Mouse (Mus musculus) embryonic fibroblast, embryonic 13.5 days (primary cell): Measurements from ENCODE around the gene Pde8b. TPM values are rescaled to one million over a fixed set of nuclear protein-coding genes. Genes with fewer than 3 reads are reported as not detected.
"Not testable (repeated sequence)": the region's sequence is repeated elsewhere in the genome, so short reads cannot be mapped to it uniquely, and the experiment has no call there.

Experiments
- H3K27ac ChIP-seq: 2 replicates; pipeline ENCODE4 v1.5.1; 2012; ENCODE audit warnings: low read length, control low read depth, inconsistent platforms; ENCODE audit not compliant: insufficient read depth
- H3K4me1 ChIP-seq: 2 replicates; pipeline ENCODE4 v1.6.1; 2011; ENCODE audit warnings: low read length; ENCODE audit not compliant: control insufficient read depth, insufficient read depth
- H3K4me3 ChIP-seq: 2 replicates; pipeline ENCODE4 v1.5.1; 2011; ENCODE audit warnings: mild to moderate bottlenecking, control low read depth, low read length; ENCODE audit not compliant: insufficient read depth
- CTCF ChIP-seq: IDR thresholded peaks from 2 replicates; pipeline ENCODE4 v1.5.1; 2011; ENCODE audit warnings: mild to moderate bottlenecking, control low read depth, low read length, moderate library complexity, borderline replicate concordance; ENCODE audit not compliant: insufficient read depth
- POLR2A ChIP-seq: IDR thresholded peaks from 2 replicates; pipeline ENCODE4 v1.6.1; 2011; ENCODE audit warnings: low read depth, mild to moderate bottlenecking, control low read depth, low read length, moderate library complexity
- polyA plus RNA-seq: library from polyadenylated mRNA; stranded (reverse); fragments of >200 nt; gene quantifications from 2 replicates; pipeline ENCODE4 v1.2.4, GENCODE M21; 2011; ENCODE audit warnings: low read depth; ENCODE audit not compliant: missing spikeins, insufficient read length

Pde8b gene
- polyA plus RNA-seq, 1 experiment = 21.7 TPM

DNA sequence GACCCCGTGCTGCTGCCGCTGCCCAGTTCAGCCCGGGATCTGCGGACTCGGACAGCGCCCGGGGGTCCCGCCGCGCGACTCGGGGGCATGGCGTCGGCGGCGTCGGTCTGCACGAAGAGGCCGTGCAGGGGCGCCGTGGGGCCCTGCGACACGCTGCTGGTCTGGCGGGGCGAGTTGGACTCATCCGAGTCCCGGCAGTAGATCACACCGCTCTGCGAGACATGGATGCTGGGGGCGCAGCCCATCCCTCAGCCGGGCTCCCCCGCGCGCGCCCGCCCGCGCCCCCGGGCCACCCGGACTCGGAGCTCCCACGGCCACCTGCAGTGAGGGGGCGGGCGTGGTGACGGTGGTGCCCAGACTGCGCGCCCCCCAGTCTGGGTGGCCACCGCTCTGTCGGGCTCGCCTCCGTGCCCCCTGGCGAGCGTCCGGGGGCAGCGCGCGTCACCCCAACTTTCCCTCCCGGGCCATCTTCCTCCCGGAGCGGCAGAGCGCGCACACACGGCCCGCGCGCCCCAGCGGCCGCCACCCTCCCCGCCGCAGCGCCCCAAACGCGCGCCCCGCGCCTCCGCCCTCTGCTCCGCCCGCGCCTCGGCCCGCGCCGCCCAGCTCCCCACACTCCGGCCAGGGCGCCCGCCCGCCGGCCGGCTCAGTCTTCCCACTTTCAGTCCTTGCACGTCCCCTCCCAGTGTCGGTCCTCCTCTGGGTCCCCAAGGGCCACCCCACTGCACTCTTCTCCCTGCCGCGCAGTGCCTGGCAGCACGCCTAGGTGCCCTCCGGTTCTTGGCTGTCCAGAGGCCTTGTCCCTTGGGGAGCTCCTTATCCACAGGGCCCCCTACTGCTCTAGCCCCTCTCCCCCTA, 27.3 kb downstream of the Pde8b start:
- TF ChIP-seq POLR2A (peak; percentile 27; the same call in 1 of the 2 replicates), CTCF (no peak)
- H3K4me1 ChIP-seq = peaks cover 8% of the 10 kb centered on the region
- H3K27ac ChIP-seq = no peak overlapping the region
- peak overlapping the region; percentile 46 for H3K4me3 ChIP-seq

- Histone ChIP-seq H3K27ac (no peak overlapping the region), H3K4me1 (peaks cover 8% of the 10 kb centered on the region), H3K4me3 (peak overlapping the region; percentile 46)
- no peak for TF ChIP-seq POLR2A
- no peak for TF ChIP-seq CTCF
These were observed 28.1 kb downstream of the Pde8b start for GRCm38 (mm10) chr13:95221882-95222568.

DNA sequence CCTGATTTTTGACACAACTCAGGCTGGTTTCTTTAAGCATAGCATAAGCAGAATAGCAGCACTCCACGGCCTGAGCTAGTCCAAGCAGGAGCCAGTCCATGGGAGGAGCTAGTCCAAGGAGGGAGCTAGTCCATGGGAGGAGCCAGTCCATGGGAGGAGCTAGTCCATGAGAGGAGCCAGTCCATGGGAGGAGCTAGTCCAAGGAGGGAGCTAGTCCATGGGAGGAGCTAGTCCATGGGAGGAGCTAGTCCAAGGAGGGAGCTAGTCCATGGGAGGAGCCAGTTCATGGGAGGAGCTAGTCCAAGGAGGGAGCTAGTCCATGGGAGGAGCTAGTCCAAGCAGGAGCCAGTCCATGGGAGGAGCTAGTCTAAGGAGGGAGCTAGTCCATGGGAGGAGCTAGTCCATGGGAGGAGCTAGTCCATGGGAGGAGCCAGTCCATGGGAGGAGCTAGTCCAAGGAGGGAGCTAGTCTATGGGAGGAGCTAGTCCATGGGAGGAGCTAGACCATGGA, 34.4 kb downstream of the Pde8b start:
- H3K27ac ChIP-seq, H3K4me1 ChIP-seq, H3K4me3 ChIP-seq: not testable (repeated sequence)

GRCm38 (mm10) chr13:95212320-95212719, 37.8 kb downstream of the Pde8b start:
- TF ChIP-seq CTCF = no peak
- TF ChIP-seq POLR2A = no peak
- Histone ChIP-seq H3K4me1 (no peaks in the 10 kb centered on the region), H3K4me3 (no peak overlapping the region), H3K27ac (no peak overlapping the region)

DNA sequence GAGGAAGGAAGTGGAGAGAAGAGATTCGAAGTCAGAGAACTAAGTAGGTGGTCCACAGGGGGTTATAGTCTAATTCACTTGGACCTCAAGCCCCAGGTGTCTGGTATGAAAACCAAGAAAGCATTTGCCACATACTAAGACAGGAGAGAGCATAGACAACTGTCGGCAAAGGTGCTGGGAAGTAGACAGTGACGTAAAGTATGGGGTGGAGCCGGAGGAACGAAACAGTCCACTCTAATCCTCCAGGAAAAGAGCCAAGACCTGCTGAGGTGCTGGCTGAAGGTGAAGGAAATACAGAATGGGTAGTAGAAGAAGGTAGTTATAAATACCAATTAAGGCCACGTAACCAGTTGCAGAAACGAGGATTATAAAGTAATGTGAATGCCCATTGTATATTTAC, 42.8 kb downstream of the Pde8b start:
- not testable (repeated sequence) for H3K4me1 ChIP-seq, H3K4me3 ChIP-seq

GRCm38 (mm10) chr13:95202151-95202758, 47.9 kb downstream of the Pde8b start:
- Histone ChIP-seq H3K4me1 (peaks cover 4% of the 10 kb centered on the region; the same call in 1 of the 2 replicates), H3K4me3 (no peak overlapping the region), H3K27ac (peak overlapping the region; percentile 78)
- TF ChIP-seq CTCF (no peak), POLR2A (no peak)

More for the DNA sequence above, 42.8 kb downstream of the Pde8b start:
- H3K27ac ChIP-seq = not testable (repeated sequence)

- peaks cover 4% of the 10 kb centered on the region; the same call in 1 of the 2 replicates for H3K4me1 ChIP-seq
- no peak overlapping the region for H3K27ac ChIP-seq
- TF ChIP-seq CTCF (no peak), POLR2A (no peak)
- H3K4me3 ChIP-seq = no peak overlapping the region
These were observed 49.3 kb downstream of the Pde8b start for GRCm38 (mm10) chr13:95200817-95201216.

GRCm38 (mm10) chr13:95200036-95200435, 50.1 kb downstream of the Pde8b start:
- Histone ChIP-seq H3K4me3 (no peak overlapping the region), H3K27ac (no peak overlapping the region), H3K4me1 (peaks cover 4% of the 10 kb centered on the region; the same call in 1 of the 2 replicates)
- TF ChIP-seq POLR2A (no peak), CTCF (no peak)

DNA sequence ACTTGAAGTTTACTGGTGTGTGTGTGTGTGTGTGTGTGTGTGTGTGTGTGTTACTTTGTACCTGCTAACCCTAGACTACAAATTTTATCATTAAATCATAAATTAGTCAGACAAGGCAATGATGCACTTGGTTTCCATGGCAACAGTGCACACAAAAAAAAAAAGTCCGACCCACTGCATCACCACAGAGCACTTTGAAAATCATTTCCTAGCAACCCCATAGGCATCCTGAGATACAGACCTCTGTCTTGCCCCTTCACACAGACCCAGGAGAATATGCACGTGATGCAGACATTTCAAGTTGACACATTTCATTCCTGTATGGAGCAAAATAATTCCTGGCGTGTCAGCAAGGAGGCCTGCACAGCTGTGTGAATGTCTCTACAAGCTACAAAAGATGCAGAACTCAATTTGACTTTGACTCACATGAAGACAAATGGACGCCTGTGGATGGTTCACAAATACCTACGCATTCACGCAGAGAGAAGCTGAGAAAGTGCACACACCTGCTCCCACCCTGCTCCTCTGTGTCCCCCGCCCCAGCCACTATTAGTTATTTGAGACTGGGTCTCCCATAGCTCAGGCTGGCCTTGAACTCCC, 53.9 kb downstream of the Pde8b start:
- Histone ChIP-seq H3K4me1 (no peaks in the 10 kb centered on the region), H3K4me3 (no peak overlapping the region), H3K27ac (no peak overlapping the region)
- no peak for TF ChIP-seq POLR2A
- no peak for TF ChIP-seq CTCF

GRCm38 (mm10) chr13:95191951-95192350, 58.2 kb downstream of the Pde8b start:
- Histone ChIP-seq H3K4me3 (no peak overlapping the region), H3K4me1 (no peaks in the 10 kb centered on the region), H3K27ac (no peak overlapping the region)
- TF ChIP-seq CTCF = no peak
- no peak for TF ChIP-seq POLR2A
